Mouse (Mus musculus): ENCODE results near the gene 4930518I15Rik. TPM values are rescaled to one million over a fixed set of nuclear protein-coding genes. Genes with fewer than 3 reads are reported as not detected.
"Not testable (repeated sequence)": the region's sequence is repeated elsewhere in the genome, so short reads cannot be mapped to it uniquely, and the experiment has no call there.

4930518I15Rik gene
- polyA plus RNA-seq, 1 experiment: 1.3 TPM

GRCm38 (mm10) chr2:156841841-156842706 lies 15.7 kb downstream of the 4930518I15Rik start:
- Histone ChIP-seq H3K4me1 (ENCODE audit: control insufficient read depth, insufficient read depth, insufficient read length, low read length) (no peaks in the 10 kb centered on the region; the same call in 1 of the 2 replicates), H3K27ac (replicated peaks; ENCODE audit: low read depth, low read length) (no peak overlapping the region), H3K4me3 (ENCODE audit: insufficient read depth, low read depth, low read length) (peak overlapping the region; percentile 57)

- H3K27ac ChIP-seq (replicated peaks; ENCODE audit: low read depth, low read length): no peak overlapping the region
- no peaks in the 10 kb centered on the region; the same call in 1 of the 2 replicates for H3K4me1 ChIP-seq (ENCODE audit: control insufficient read depth, insufficient read depth, insufficient read length, low read length)
- peak overlapping the region; percentile 57 for H3K4me3 ChIP-seq (ENCODE audit: insufficient read depth, low read depth, low read length)
Measured at GRCm38 (mm10) chr2:156841028-156841840, 16.5 kb downstream of the 4930518I15Rik start.

GRCm38 (mm10) chr2:156840301-156841027 lies 17.3 kb downstream of the 4930518I15Rik start:
- Histone ChIP-seq H3K27ac (replicated peaks; ENCODE audit: low read depth, low read length) (no peak overlapping the region), H3K4me3 (ENCODE audit: insufficient read depth, low read depth, low read length) (peak overlapping the region; percentile 57), H3K4me1 (ENCODE audit: control insufficient read depth, insufficient read depth, insufficient read length, low read length) (no peaks in the 10 kb centered on the region; the same call in 1 of the 2 replicates)

- no peak within 1 kb of the TSS for H3K27ac ChIP-seq (replicated peaks; ENCODE audit: low read depth, low read length)
- peak within 1 kb of the TSS; percentile 57 for H3K4me3 ChIP-seq (ENCODE audit: insufficient read depth, low read depth, low read length)
- no peaks in the 10 kb centered on the region; the same call in 1 of the 2 replicates for H3K4me1 ChIP-seq (ENCODE audit: control insufficient read depth, insufficient read depth, insufficient read length, low read length)
Measured at GRCm38 (mm10) chr2:156839319-156840191, 18.2 kb downstream of the 4930518I15Rik start, which contains the start of gene Tgif2. Gene Tgif2, plus strand, starts transcription at chr2:156840007.

GRCm38 (mm10) chr2:156838839-156839238 lies 18.9 kb downstream of the 4930518I15Rik start:
- Histone ChIP-seq H3K4me1 (ENCODE audit: control insufficient read depth, insufficient read depth, insufficient read length, low read length) (no peaks in the 10 kb centered on the region; the same call in 1 of the 2 replicates), H3K27ac (replicated peaks; ENCODE audit: low read depth, low read length) (no peak overlapping the region), H3K4me3 (ENCODE audit: insufficient read depth, low read depth, low read length) (no peak overlapping the region)

- Histone ChIP-seq H3K4me1 (ENCODE audit: control insufficient read depth, insufficient read depth, insufficient read length, low read length) (no peaks in the 10 kb centered on the region), H3K27ac (replicated peaks; ENCODE audit: low read depth, low read length) (no peak overlapping the region), H3K4me3 (ENCODE audit: insufficient read depth, low read depth, low read length) (no peak overlapping the region)
Measured at GRCm38 (mm10) chr2:156834336-156834735, 23.4 kb downstream of the 4930518I15Rik start.

- not testable (repeated sequence) for H3K4me3 ChIP-seq (ENCODE audit: insufficient read depth, low read depth, low read length); H3K27ac ChIP-seq (replicated peaks; ENCODE audit: low read depth, low read length); H3K4me1 ChIP-seq (ENCODE audit: control insufficient read depth, insufficient read depth, insufficient read length, low read length)
Measured at GRCm38 (mm10) chr2:156825128-156825527, 32.6 kb downstream of the 4930518I15Rik start.

GRCm38 (mm10) chr2:156816116-156816515 lies 41.6 kb downstream of the 4930518I15Rik start:
- Histone ChIP-seq H3K27ac (replicated peaks; ENCODE audit: low read depth, low read length) (no peak overlapping the region), H3K4me1 (ENCODE audit: control insufficient read depth, insufficient read depth, insufficient read length, low read length) (no peaks in the 10 kb centered on the region), H3K4me3 (ENCODE audit: insufficient read depth, low read depth, low read length) (no peak overlapping the region)

GRCm38 (mm10) chr2:156815412-156815811 lies 42.3 kb downstream of the 4930518I15Rik start:
- Histone ChIP-seq H3K27ac (replicated peaks; ENCODE audit: low read depth, low read length) (no peak overlapping the region), H3K4me1 (ENCODE audit: control insufficient read depth, insufficient read depth, insufficient read length, low read length) (no peaks in the 10 kb centered on the region)

GRCm38 (mm10) chr2:156814893-156815292 lies 42.9 kb downstream of the 4930518I15Rik start:
- H3K4me3 ChIP-seq (ENCODE audit: insufficient read depth, low read depth, low read length): no peak overlapping the region
- no peak overlapping the region for H3K27ac ChIP-seq (replicated peaks; ENCODE audit: low read depth, low read length)
- H3K4me1 ChIP-seq (ENCODE audit: control insufficient read depth, insufficient read depth, insufficient read length, low read length): no peaks in the 10 kb centered on the region

More at GRCm38 (mm10) chr2:156815412-156815811, 42.3 kb downstream of the 4930518I15Rik start:
- no peak overlapping the region for H3K4me3 ChIP-seq (ENCODE audit: insufficient read depth, low read depth, low read length)

- Histone ChIP-seq H3K4me1 (ENCODE audit: control insufficient read depth, insufficient read depth, insufficient read length, low read length) (no peaks in the 10 kb centered on the region), H3K4me3 (ENCODE audit: insufficient read depth, low read depth, low read length) (no peak overlapping the region), H3K27ac (replicated peaks; ENCODE audit: low read depth, low read length) (no peak overlapping the region)
Measured at GRCm38 (mm10) chr2:156814344-156814801, 43.4 kb downstream of the 4930518I15Rik start.

GRCm38 (mm10) chr2:156811556-156811955 lies 46.2 kb downstream of the 4930518I15Rik start:
- Histone ChIP-seq H3K4me1 (ENCODE audit: control insufficient read depth, insufficient read depth, insufficient read length, low read length) (no peaks in the 10 kb centered on the region), H3K4me3 (ENCODE audit: insufficient read depth, low read depth, low read length) (no peak overlapping the region), H3K27ac (replicated peaks; ENCODE audit: low read depth, low read length) (no peak overlapping the region)

- Histone ChIP-seq H3K4me3 (ENCODE audit: insufficient read depth, low read depth, low read length) (no peak overlapping the region), H3K27ac (replicated peaks; ENCODE audit: low read depth, low read length) (no peak overlapping the region)
Measured at GRCm38 (mm10) chr2:156810716-156811115, 47.0 kb downstream of the 4930518I15Rik start.

GRCm38 (mm10) chr2:156809579-156809978 lies 48.2 kb downstream of the 4930518I15Rik start:
- H3K4me1 ChIP-seq (ENCODE audit: control insufficient read depth, insufficient read depth, insufficient read length, low read length): no peaks in the 10 kb centered on the region
- no peak overlapping the region for H3K27ac ChIP-seq (replicated peaks; ENCODE audit: low read depth, low read length)
- no peak overlapping the region for H3K4me3 ChIP-seq (ENCODE audit: insufficient read depth, low read depth, low read length)

More at GRCm38 (mm10) chr2:156810716-156811115, 47.0 kb downstream of the 4930518I15Rik start:
- H3K4me1 ChIP-seq (ENCODE audit: control insufficient read depth, insufficient read depth, insufficient read length, low read length): no peaks in the 10 kb centered on the region
